In the genomic region with DNA sequence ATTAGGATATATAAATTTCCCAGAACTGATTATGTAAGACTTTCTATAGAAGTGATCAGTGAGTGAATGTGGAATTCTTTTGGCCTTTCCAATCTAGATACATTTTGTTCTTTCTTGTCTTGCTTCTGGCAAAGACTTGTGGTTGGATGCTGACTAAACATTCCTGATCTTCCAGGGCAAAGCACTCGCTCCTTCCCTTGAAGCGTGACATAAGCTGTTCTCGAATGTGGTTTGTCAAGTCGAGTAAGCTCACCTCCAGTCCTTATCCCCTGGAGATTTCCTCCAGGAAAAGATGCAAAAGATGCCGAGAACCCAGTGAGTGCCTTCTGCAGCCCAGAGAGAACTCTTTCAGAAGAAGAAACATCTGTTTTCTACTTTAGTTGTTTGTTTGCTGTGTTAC, we compare ENCODE assay signal across 29 mouse cellular contexts. TPM values are rescaled to one million over a fixed set of nuclear protein-coding genes. Genes with fewer than 3 reads are reported as not detected.
DNase-seq lines count a peak whose midpoint lies in the region; ATAC-seq and TF ChIP-seq lines count a peak whose summit lies in the region.
"Had no signal": no experiment of that assay in that cellular context is flagged by ENCODE, and none has a peak within 500 bp of the region (broad histone marks: within the 10 kb centered on the region; RNA-seq: fewer than 3 reads in every experiment).

No protein-coding gene starts in this region.

- H3K4me1 ChIP-seq in lung, embryonic 14.5 days (ENCODE audit: insufficient read depth): 0 out of 2 replicates have a peak, but pooled peaks cover 3% of the 10 kb centered on the region
- peaks cover 29% of the 10 kb centered on the region for H3K4me1 ChIP-seq in liver, postnatal 0 days (ENCODE audit: insufficient read depth)
- H3K4me1 ChIP-seq: forebrain, embryonic 10.5 days; midbrain, embryonic 13.5 days had no signal

- H3K9me3 ChIP-seq in lung, embryonic 14.5 days (ENCODE audit: low read depth, low read length): no peaks in the 10 kb centered on the region; the same call in 1 of the 2 replicates
- H3K9me3 ChIP-seq in liver, postnatal 0 days (ENCODE audit: low read length): peaks cover 5% of the 10 kb centered on the region; the same call in 1 of the 2 replicates
- H3K9me3 ChIP-seq: embryonic facial prominence, embryonic 12.5 days; forebrain, embryonic 10.5 days; forebrain, embryonic 15.5 days; hindbrain, embryonic 13.5 days; midbrain, embryonic 13.5 days had no signal

- peak; percentile 16 for DNase-seq in heart, adult 11 months
- DNase-seq in heart, postnatal 4 days: no peak
- no peak for DNase-seq in lung, embryonic 14.5 days
- no peak for DNase-seq in lung, postnatal 25 days (ENCODE audit: low spot score)
- DNase-seq in Patski (ENCODE audit: low read depth, low spot score): peak; percentile 44
- DNase-seq in liver, postnatal 0 days: no peak
- DNase-seq in left cerebral cortex, adult 8-10 months (ENCODE audit: low spot score in 2 of 2): no peak
- DNase-seq: adrenal gland, adult 8-10 months; cerebellum, adult 8-10 months; cerebellum, postnatal 36 days; gastrocnemius, postnatal 25 days; heart, adult 18-20 months; heart, postnatal 36 days; kidney, adult 18-20 months; layer of hippocampus, adult 9-11 months; lung, adult 2 months; thymus, adult 2 months; thymus, postnatal 36 days had no signal

- peak overlapping the region; percentile 54; the same call in 1 of the 2 replicates for H3K27ac ChIP-seq in lung, embryonic 14.5 days (ENCODE audit: low read depth)
- H3K27ac ChIP-seq in liver, postnatal 0 days (ENCODE audit: low read depth): peak overlapping the region; percentile 75
- H3K27ac ChIP-seq: embryonic facial prominence, embryonic 12.5 days; forebrain, embryonic 10.5 days; forebrain, embryonic 15.5 days; hindbrain, embryonic 13.5 days; kidney, postnatal 0 days; limb, embryonic 12.5 days; macrophage; midbrain, embryonic 13.5 days had no signal

- 49% methylated on average over 5 of the region's 5 CpGs for WGBS in lung, embryonic 14.5 days
- WGBS in liver, postnatal 0 days (ENCODE audit: insufficient replicate concordance): 81% methylated on average over 5 of the region's 5 CpGs

- no peak overlapping the region for H3K4me2 ChIP-seq in lung, embryonic 14.5 days
- no peak overlapping the region for H3K4me2 ChIP-seq in liver, postnatal 0 days (ENCODE audit: low read depth, low read length)
- H3K4me2 ChIP-seq: embryonic facial prominence, embryonic 12.5 days; forebrain, embryonic 15.5 days; heart, embryonic 11.5 days; hindbrain, embryonic 13.5 days; limb, embryonic 12.5 days; midbrain, embryonic 13.5 days had no signal

- no peak for ATAC-seq in lung, embryonic 14.5 days (ENCODE audit: insufficient read depth)
- peak; percentile 35 for ATAC-seq in Patski
- no peak for ATAC-seq in liver, postnatal 0 days
- ATAC-seq: activated CD4-positive, CD25-positive, alpha-beta regulatory T cell, adult 4 months; CD4-positive, CD25-positive, alpha-beta regulatory T cell, adult 4 months; forebrain, embryonic 15.5 days; midbrain, embryonic 13.5 days had no signal

- no peaks in the 10 kb centered on the region for H3K36me3 ChIP-seq in lung, embryonic 14.5 days (ENCODE audit: insufficient read depth)
- no peaks in the 10 kb centered on the region for H3K36me3 ChIP-seq in liver, postnatal 0 days (replicated peaks; ENCODE audit: insufficient read depth, low read length)
- H3K36me3 ChIP-seq: embryonic facial prominence, embryonic 12.5 days; forebrain, embryonic 10.5 days; forebrain, embryonic 15.5 days; hindbrain, embryonic 13.5 days; limb, embryonic 12.5 days; midbrain, embryonic 13.5 days had no signal

- H3K4me3 ChIP-seq in lung, embryonic 14.5 days (ENCODE audit: low read depth, low read length): no peak overlapping the region
- H3K4me3 ChIP-seq in liver, postnatal 0 days (ENCODE audit: low read depth, low read length): no peak overlapping the region
- H3K4me3 ChIP-seq: embryonic facial prominence, embryonic 12.5 days; forebrain, embryonic 10.5 days; forebrain, embryonic 15.5 days; hindbrain, embryonic 13.5 days; limb, embryonic 12.5 days; midbrain, embryonic 13.5 days had no signal

- POLR2A ChIA-PET in Patski (lab: Charles Lee): no interaction called here

- no peak for TF ChIP-seq EP300 in liver, postnatal 0 days (IDR thresholded peaks at IDR 0.05; ENCODE audit: low read depth)

- CTCF ChIA-PET in Patski (lab: Charles Lee): interaction anchor here (1.0 kb wide), 1 partner anchor 28 kb away, joined by 5 read pairs; no protein-coding TSS in a partner anchor

- in situ Hi-C loops in Patski (cut with MboI; ENCODE audit: low pct_unique_long_range_greater_than_20kb): no loop called here

- H3K27me3 ChIP-seq in lung, embryonic 14.5 days (ENCODE audit: insufficient read depth, low read length): no peaks in the 10 kb centered on the region
- H3K27me3 ChIP-seq in Patski: no peaks in the 10 kb centered on the region
- no peaks in the 10 kb centered on the region for H3K27me3 ChIP-seq in liver, postnatal 0 days (ENCODE audit: insufficient read depth, low read length)
- H3K27me3 ChIP-seq: embryonic facial prominence, embryonic 12.5 days; forebrain, embryonic 15.5 days; hindbrain, embryonic 13.5 days; limb, embryonic 12.5 days; midbrain, embryonic 13.5 days had no signal

- H3K9ac ChIP-seq in lung, embryonic 14.5 days: no peak overlapping the region
- no peak overlapping the region for H3K9ac ChIP-seq in liver, postnatal 0 days (replicated peaks)
- H3K9ac ChIP-seq: embryonic facial prominence, embryonic 12.5 days; forebrain, embryonic 15.5 days; hindbrain, embryonic 13.5 days; limb, embryonic 12.5 days; midbrain, embryonic 13.5 days had no signal

- TF ChIP-seq CTCF in lung, embryonic 14.5 days (IDR thresholded peaks at IDR 0.05; ENCODE audit: low read depth): no peak
- TF ChIP-seq CTCF in Patski (IDR thresholded peaks at IDR 0.05): no peak
- TF ChIP-seq CTCF in liver, postnatal 0 days (IDR thresholded peaks at IDR 0.05; ENCODE audit: low read depth): no peak

RNA-seq across cellular contexts. Expression of gene Cd24a, which starts 51.1 kb away (rescaled TPM):
- 10 to 100 TPM; 14.6 to 22.6 TPM for total RNA-seq in heart, postnatal 4 days (2021)
- 262 and 275 TPM in 2 replicates for polyA plus RNA-seq in lung, embryonic 14.5 days (2014; fragmentation: Nextera tagmentation; extraction: Ambion mirVana)
- 722 TPM for polyA plus RNA-seq in Patski (2021)
- 449 and 461 TPM in 2 replicates for polyA plus RNA-seq in liver, postnatal 0 days (2015; fragmentation: Nextera tagmentation; extraction: Ambion mirVana)
- 1 to 10 TPM; 6.3 to 9.3 (median 8.0) TPM for total RNA-seq in left cerebral cortex, adult 8-10 months (2022)

Comparison
In these comparisons a context has a peak if more than half of its experiments do, and no peak if none do; other contexts are left out.
1. DNase-seq: peak in heart, adult 11 months (single experiment) and Patski (single experiment); none in heart, postnatal 4 days (single experiment), lung, embryonic 14.5 days (single experiment), lung, postnatal 25 days (single experiment), liver, postnatal 0 days (single experiment) and left cerebral cortex, adult 8-10 months (0 of 2).